23 mouse cellular contexts compared by ENCODE assay signal in the genomic region with DNA sequence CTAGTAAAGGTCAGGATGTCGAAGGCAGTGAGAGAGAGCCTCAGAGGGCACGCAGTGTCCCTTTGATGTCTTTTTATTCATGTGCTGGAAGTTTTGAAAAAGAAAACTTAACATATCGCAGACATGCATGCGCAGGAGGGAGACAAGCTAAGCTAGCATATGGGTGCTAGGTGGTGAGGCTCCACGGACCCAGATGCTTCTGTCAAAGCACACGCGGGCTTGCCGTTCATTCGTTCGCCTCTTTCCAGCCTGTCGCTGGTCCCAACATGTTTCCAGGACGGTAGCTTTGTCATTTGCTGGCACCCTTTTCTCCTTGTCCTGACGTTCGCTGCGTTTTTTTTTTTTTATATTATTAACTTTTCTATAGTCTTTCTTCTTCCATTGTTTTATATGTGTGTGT.
"Had no signal": no experiment of that assay in that cellular context is flagged by ENCODE, and none has a peak within 500 bp of the region (broad histone marks: within the 10 kb centered on the region; RNA-seq: fewer than 3 reads in every experiment).

No protein-coding gene starts in this region.

- DNase-seq: kidney, adult 18-20 months; kidney, adult 9 months; kidney, postnatal 14 days; kidney, postnatal 4 days; liver; lung, adult 18-20 months; lung, postnatal 10 days; lung, postnatal 36 days; right cerebral cortex, adult 18-20 months; right cerebral cortex, postnatal 14 days; right cerebral cortex, postnatal 4 days; thymus, adult 18-20 months; thymus, postnatal 36 days had no signal

- H3K27me3 ChIP-seq: limb, embryonic 13.5 days; liver, embryonic 12.5 days; liver, embryonic 15.5 days; lung, embryonic 15.5 days; midbrain, embryonic 15.5 days; neural tube, embryonic 12.5 days; neural tube, embryonic 15.5 days; stomach, embryonic 15.5 days had no signal

- H3K9me3 ChIP-seq: limb, embryonic 10.5 days; limb, embryonic 13.5 days; liver, embryonic 12.5 days; liver, embryonic 15.5 days; lung, embryonic 15.5 days; midbrain, embryonic 15.5 days; neural tube, embryonic 12.5 days; neural tube, embryonic 15.5 days; stomach, embryonic 15.5 days had no signal

- H3K36me3 ChIP-seq: limb, embryonic 10.5 days; limb, embryonic 13.5 days; liver, embryonic 12.5 days; liver, embryonic 15.5 days; lung, embryonic 15.5 days; midbrain, embryonic 15.5 days; neural tube, embryonic 12.5 days; neural tube, embryonic 15.5 days; stomach, embryonic 15.5 days had no signal

- H3K4me3 ChIP-seq: limb, embryonic 10.5 days; limb, embryonic 13.5 days; liver, embryonic 12.5 days; liver, embryonic 15.5 days; lung, embryonic 15.5 days; midbrain, embryonic 15.5 days; neural tube, embryonic 12.5 days; neural tube, embryonic 15.5 days; stomach, embryonic 15.5 days had no signal

- H3K4me2 ChIP-seq: limb, embryonic 13.5 days; liver, embryonic 12.5 days; liver, embryonic 15.5 days; lung, embryonic 15.5 days; midbrain, embryonic 11.5 days; midbrain, embryonic 15.5 days; neural tube, embryonic 12.5 days; neural tube, embryonic 15.5 days; stomach, embryonic 15.5 days had no signal

- ATAC-seq: liver, embryonic 12.5 days; midbrain, embryonic 15.5 days had no signal

- H3K9ac ChIP-seq: limb, embryonic 13.5 days; liver, embryonic 12.5 days; liver, embryonic 15.5 days; lung, embryonic 15.5 days; midbrain, embryonic 15.5 days; neural tube, embryonic 12.5 days; neural tube, embryonic 15.5 days; stomach, embryonic 15.5 days had no signal

- H3K27ac ChIP-seq: limb, embryonic 10.5 days; limb, embryonic 13.5 days; liver, embryonic 12.5 days; liver, embryonic 15.5 days; lung, embryonic 15.5 days; midbrain, embryonic 15.5 days; neural tube, embryonic 12.5 days; neural tube, embryonic 15.5 days; stomach, embryonic 15.5 days had no signal

- H3K4me1 ChIP-seq: liver, embryonic 12.5 days; liver, embryonic 15.5 days; lung, embryonic 15.5 days; midbrain, embryonic 15.5 days; neural tube, embryonic 12.5 days; neural tube, embryonic 15.5 days; stomach, embryonic 15.5 days had no signal
